Mouse (Mus musculus) right cerebral cortex, postnatal 25 days (tissue): ENCODE results near the gene Epb41l2.

Source experiments
- DNase-seq: peaks from one replicate; pipeline ENCODE4 v3.0.0; 2022

Epb41l2 gene

DNA sequence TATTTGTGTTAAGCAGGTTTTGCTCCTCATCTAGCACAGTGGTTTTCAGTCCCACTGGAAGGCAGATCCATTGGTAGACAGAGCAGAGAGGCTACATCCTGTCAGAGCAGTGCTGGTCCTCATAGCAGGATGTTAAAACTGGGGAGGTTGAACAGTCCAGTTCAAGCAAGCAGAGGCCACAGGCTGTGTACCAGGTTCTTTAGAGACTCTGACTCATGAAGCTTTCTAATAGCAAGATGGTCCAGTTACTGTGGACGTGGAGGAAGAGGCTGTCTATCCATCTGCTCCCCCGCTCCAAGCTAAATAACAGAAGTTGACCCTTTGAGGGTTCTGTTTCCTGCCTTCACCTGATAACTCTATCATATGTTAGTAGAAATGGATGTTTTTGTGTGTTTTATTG, 41.8 kb downstream of the Epb41l2 start:
- no peak for DNase-seq

- DNase-seq: no peak
Measured at GRCm38 (mm10) chr10:25402886-25403285, 43.3 kb downstream of the Epb41l2 start.

DNA sequence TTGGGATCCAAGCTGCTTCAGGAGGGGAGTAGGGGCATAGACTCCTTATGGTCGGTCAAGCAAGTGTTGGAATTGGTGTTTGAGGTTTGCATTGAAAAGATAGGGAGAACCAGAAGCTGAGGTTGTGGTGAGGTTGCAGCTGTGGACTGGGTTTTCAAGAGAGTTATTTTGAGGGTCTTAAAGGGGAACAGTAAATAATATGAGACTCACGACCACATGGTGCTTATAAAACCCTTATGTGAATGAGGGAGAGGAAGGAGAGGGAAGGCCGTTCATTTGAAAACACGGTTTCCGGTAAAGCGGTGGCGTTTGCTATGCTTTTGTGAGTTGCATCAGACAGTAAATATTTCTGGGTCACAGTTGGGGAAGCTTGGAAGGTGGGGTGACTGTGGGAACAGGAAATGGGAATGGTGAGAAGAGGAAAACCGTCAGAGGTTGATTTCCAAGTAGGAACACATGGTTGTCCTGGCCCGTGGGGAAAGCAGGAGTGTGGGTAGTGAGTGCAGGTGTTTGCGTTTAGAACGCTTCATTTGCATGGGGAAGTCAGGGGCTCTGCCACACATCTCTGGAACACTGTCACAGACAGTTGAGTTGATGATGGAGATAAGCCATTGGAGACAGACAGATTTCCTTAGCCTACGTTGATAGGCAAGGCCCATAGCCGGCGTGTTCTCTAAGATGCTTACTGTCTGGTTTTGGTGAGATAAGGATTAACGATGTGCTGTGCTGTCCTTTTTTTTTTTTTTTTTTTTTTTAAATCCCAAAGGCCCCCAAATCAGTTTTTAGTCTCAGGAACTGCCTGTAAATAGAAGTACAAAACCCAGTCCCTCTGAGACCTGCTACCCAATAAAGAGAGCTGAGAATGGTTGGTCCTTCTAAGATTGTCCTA, 44.5 kb downstream of the Epb41l2 start:
- no peak for DNase-seq

GRCm38 (mm10) chr10:25404702-25405098, 45.1 kb downstream of the Epb41l2 start:
- DNase-seq: no peak

- DNase-seq: no peak
Measured at GRCm38 (mm10) chr10:25405551-25405950, 46.0 kb downstream of the Epb41l2 start.

GRCm38 (mm10) chr10:25406695-25407094, 47.1 kb downstream of the Epb41l2 start:
- DNase-seq: no peak

DNA sequence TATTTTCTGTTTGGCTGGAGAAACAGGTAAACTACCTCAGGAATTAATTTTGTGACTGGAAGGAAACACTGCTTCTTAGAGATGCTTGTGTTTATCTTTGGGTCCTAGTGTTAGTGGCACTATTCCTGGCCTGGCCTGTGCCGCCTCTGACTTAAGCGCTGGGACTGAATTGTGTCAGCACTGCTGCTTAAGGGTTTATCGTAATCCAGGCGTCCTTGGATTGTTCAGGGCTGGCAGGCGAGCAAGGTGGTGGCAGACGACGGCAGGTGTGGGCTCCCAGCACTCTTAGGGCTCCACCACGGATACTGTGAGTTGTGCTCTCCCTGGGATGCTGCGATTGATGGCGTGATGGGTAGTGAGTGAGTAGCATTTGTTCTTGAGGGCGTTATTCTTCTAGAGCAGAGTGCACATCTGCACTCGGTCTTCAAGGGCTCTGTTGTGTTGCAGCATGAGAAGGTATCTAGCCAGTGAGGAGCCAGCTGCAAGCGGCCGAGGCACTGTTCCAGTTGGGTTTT, 48.6 kb downstream of the Epb41l2 start:
- DNase-seq: no peak

DNA sequence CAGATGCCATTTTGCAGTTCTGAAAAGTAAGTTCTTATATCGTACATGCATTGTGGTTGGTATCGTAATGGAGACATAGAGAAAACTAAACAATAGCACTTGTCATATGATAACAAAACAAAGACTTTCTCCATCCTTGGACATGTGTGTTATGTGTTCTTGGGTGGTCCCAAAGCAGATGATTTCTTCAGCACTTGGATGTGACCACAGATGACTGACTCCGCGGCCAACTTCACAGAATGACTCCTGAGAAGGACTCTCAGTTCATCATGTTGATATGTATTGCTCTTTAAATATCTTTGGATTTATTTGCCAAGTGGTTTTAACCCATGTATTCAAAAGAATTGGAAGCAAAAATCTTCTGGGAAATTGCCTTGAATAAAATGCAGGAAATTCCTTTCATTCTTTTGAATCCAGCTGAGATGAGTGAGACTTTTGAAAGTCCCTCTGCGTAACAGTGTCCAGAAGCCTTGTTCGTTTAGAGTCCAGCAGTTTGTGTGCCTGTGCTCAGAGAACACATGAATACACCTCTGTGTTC, 52.3 kb downstream of the Epb41l2 start:
- no peak for DNase-seq

DNA sequence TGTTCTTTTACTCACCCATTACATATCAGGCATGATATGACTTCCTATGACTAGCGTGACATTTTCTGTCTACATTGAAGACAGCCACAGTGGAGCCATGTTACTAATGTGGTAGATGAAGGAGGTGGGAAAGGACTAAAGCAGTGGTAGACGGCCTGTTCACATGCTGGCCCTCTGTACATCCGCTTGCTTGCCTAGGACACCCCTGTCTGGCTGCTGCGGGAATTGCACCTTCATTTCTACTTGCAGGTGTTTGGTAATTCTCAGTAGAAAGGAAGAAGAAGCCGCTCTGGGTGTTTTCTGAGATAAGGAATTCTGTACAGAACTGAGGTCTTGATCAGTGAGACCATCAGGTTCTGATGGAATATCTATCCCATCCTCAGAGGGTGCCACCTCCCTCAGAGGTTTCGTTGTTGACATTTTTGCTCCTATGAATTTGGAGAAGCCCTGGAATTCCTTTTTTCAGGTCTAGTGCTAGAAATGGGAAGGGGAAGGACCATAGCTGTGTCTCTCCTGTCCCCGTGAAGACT, 55.7 kb downstream of the Epb41l2 start:
- no peak for DNase-seq

DNA sequence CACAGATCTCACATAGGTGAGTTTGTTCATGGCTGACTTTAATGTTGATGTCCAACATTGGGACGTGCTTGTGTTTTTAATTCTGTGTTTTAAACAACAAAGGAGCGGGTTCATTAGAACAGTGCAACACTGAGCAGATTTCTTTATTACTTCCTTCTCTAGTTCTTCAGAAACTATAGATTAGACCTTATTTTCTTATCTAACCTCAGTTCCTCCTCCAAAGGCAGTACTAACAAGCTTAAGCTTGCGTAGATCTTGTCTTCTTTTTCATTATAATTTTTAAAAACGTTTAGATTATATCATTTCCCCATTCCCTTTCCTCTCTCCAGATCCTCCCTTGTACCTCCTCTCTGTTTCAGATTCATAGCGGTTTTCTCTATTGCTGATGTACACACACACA, 57.1 kb downstream of the Epb41l2 start:
- DNase-seq: no peak

GRCm38 (mm10) chr10:25426058-25426457, 66.5 kb downstream of the Epb41l2 start:
- no peak for DNase-seq

GRCm38 (mm10) chr10:25426814-25427213, 67.2 kb downstream of the Epb41l2 start:
- DNase-seq: no peak

DNA sequence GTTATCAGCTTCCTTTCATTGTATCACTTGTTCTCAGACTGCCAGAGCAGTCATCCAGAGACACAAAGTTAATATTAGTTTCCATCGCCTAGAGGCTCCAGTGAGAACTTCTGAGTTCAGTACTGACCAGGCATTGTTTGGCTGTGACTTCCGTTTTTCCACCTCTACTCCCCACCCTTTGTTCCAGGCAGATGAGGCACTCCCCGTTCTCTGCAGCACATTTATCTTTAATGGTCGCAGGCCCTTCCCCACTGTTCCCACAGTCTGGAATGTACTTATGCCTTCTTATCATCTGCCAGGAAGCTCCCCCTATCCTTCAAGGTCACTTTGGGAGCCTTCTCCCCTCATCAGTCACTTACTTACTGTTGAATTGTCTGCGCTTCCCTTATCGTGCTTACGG, 67.9 kb downstream of the Epb41l2 start:
- DNase-seq: no peak

- no peak for DNase-seq
Measured at GRCm38 (mm10) chr10:25428658-25429057, 69.1 kb downstream of the Epb41l2 start.

- no peak for DNase-seq
Measured at GRCm38 (mm10) chr10:25429346-25429745, 69.7 kb downstream of the Epb41l2 start.

- DNase-seq: no peak
Measured at GRCm38 (mm10) chr10:25430862-25431261, 71.3 kb downstream of the Epb41l2 start.

DNA sequence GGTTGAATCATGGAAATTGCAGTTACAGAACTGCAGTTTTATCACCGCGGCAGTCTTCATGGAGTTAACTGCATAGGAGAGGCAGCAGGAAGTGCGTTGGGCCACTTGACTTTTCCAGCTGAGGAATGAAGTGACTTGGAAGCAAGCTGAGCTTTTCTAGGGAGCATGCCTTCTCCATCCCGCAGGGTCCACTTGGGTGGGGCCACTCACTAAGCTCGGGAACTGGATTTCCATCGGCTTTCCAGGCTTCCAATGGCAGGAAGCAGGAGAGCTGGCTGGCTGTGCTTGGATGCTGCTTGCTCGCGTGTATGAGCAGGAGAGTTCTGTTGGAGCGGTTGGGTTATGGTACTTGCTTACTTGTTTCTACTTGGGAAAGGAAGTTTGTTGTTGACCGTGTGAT, 72.8 kb downstream of the Epb41l2 start:
- no peak for DNase-seq

DNA sequence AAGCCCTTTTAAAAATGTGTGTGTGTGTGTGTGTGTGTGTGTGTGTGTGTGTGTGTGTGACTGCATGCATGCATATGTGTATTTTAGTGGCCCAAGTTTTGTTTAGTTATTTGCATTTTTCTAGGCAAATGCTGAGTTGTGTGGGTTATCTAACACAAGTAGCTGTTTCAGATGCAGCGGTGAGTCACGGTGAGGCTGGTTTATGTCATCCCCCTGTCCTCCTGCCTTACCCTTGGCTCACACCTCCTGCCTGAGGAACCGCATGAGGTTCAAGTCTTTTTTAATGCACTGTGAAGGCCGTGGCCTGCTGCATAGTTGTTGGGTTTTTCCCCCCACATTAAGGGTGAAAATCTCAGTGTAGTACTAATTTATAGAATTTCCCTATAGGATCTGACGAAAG, 73.3 kb downstream of the Epb41l2 start:
- no peak for DNase-seq

GRCm38 (mm10) chr10:25433524-25433923, 73.9 kb downstream of the Epb41l2 start:
- DNase-seq: no peak

- DNase-seq: no peak
Measured at GRCm38 (mm10) chr10:25434358-25435044, 74.9 kb downstream of the Epb41l2 start.

DNA sequence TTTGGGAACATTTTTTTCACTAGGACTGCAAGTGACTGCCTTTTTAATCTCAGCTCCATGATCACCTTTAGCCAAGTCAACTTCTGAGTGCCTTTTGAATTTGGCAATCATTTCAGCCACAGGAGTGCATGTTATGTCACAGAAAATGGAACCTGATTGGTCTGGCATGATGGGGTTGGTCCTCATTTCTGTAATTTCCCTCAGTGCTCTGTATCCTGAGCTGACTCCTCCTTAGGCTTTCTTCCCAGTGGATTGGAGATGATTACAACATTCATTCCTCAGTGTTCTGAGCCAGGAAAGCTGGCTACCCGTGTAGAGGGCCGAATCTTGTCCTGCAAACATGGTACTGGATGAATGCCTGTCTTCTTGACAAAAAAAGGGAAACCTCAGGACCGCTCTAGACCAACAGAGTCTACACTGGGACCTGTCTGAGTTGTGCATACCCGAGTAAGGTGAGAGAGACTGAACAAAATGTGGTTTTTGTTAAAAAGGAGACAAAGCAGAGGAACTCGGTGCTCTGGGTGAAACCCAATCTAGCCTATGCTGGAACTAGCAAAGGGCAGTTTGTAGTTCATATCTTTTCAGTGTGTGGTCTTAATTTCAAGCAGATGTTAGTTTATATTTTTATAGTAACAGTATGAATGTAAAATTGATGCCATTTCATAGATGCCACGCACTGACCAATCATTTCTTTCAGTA, 77.3 kb downstream of the Epb41l2 start:
- DNase-seq: no peak

- DNase-seq: no peak
Measured at GRCm38 (mm10) chr10:25437586-25438298, 78.1 kb downstream of the Epb41l2 start.
